Mouse (Mus musculus): ENCODE measurements around the gene Tigd4. TPM values are rescaled to one million over a fixed set of nuclear protein-coding genes. Genes with fewer than 3 reads are reported as not detected.
A peak's percentile ranks its signal among the peaks of the same experiment; 100 is the strongest.
"Not testable (repeated sequence)": the region's sequence is repeated elsewhere in the genome, so short reads cannot be mapped to it uniquely, and the experiment has no call there.

Tigd4 gene
- 2.0 and 2.7 TPM in 2 replicates for polyA plus RNA-seq (2014; fragmentation: Nextera tagmentation; extraction: Ambion mirVana)

GRCm38 (mm10) chr3:84593274-84593673, at the start of gene Tigd4:
Gene Tigd4 (plus strand): TSS chr3:84593574.
- Histone ChIP-seq H3K9me3 (ENCODE audit: control insufficient read depth, low read length) (no peaks in the 10 kb centered on the region), H3K36me3 (ENCODE audit: control insufficient read depth, insufficient read depth, low read length) (no peaks in the 10 kb centered on the region), H3K4me1 (ENCODE audit: control insufficient read depth, insufficient read depth, low read length) (peaks cover 11% of the 10 kb centered on the region; the same call in 1 of the 2 replicates), H3K4me3 (ENCODE audit: low read depth, low read length) (no peak within 1 kb of the TSS), H3K4me2 (ENCODE audit: low read depth, low read length) (no peak within 1 kb of the TSS), H3K9ac (ENCODE audit: low read depth, low read length) (no peak within 1 kb of the TSS), H3K27ac (replicated peaks; ENCODE audit: low read depth, low read length) (no peak within 1 kb of the TSS), H3K27me3 (replicated peaks; ENCODE audit: control insufficient read depth, insufficient read depth, low read length) (no peaks in the 10 kb centered on the region)
- DNase-seq (ENCODE audit: low spot score) (no peak), ATAC-seq (ENCODE audit: low read depth) (no peak)
- WGBS = 78% methylated on average over 2 of the region's 2 CpGs

DNA sequence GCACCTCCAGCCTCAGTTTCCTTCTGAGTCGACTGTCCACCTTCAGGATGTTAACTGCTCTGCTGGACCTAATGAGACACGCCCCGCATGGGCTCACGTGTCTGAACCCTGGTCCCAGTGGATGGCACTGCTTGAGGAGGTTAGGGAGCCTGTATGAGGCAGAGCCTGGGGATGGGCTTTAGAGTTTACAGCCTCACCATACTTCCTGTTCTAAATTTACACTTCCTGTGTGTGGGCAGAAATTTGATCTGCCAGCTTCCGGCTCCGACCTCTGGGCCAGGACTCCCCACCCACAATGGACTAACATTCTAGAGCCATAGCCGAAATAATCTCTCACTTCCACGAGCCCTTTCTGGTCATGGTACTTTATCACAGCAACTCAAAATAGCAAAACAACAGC, 46.2 kb upstream of the Tigd4 start:
- Histone ChIP-seq H3K4me1 (ENCODE audit: control insufficient read depth, insufficient read depth, low read length) (no peaks in the 10 kb centered on the region), H3K9me3 (ENCODE audit: control insufficient read depth, low read length) (no peaks in the 10 kb centered on the region), H3K27me3 (replicated peaks; ENCODE audit: control insufficient read depth, insufficient read depth, low read length) (no peaks in the 10 kb centered on the region), H3K4me2 (ENCODE audit: low read depth, low read length) (no peak overlapping the region), H3K4me3 (ENCODE audit: low read depth, low read length) (no peak overlapping the region), H3K36me3 (ENCODE audit: control insufficient read depth, insufficient read depth, low read length) (0 out of 2 replicates have a peak, but pooled peaks cover 3% of the 10 kb centered on the region), H3K27ac (replicated peaks; ENCODE audit: low read depth, low read length) (no peak overlapping the region), H3K9ac (ENCODE audit: low read depth, low read length) (no peak overlapping the region)
- ATAC-seq (ENCODE audit: low read depth) = no peak
- WGBS = 50% methylated on average over 8 of the region's 8 CpGs
- DNase-seq (ENCODE audit: low spot score) = no peak

- H3K36me3 ChIP-seq (ENCODE audit: control insufficient read depth, insufficient read depth, low read length) = no peaks in the 10 kb centered on the region
- DNase-seq (ENCODE audit: low spot score) = no peak
- H3K9ac ChIP-seq (ENCODE audit: low read depth, low read length) = no peak overlapping the region
- no peaks in the 10 kb centered on the region for H3K9me3 ChIP-seq (ENCODE audit: control insufficient read depth, low read length)
- peaks cover 5% of the 10 kb centered on the region; the same call in 1 of the 2 replicates for H3K4me1 ChIP-seq (ENCODE audit: control insufficient read depth, insufficient read depth, low read length)
- no peak overlapping the region for H3K4me3 ChIP-seq (ENCODE audit: low read depth, low read length)
- H3K4me2 ChIP-seq (ENCODE audit: low read depth, low read length) = no peak overlapping the region
- H3K27ac ChIP-seq (replicated peaks; ENCODE audit: low read depth, low read length) = no peak overlapping the region
- H3K27me3 ChIP-seq (replicated peaks; ENCODE audit: control insufficient read depth, insufficient read depth, low read length) = no peaks in the 10 kb centered on the region
- no peak for ATAC-seq (ENCODE audit: low read depth)
- WGBS = 80% methylated on average over 3 of the region's 3 CpGs
These were observed 37.6 kb upstream of the Tigd4 start for GRCm38 (mm10) chr3:84555780-84556179.

- Histone ChIP-seq H3K27me3 (replicated peaks; ENCODE audit: control insufficient read depth, insufficient read depth, low read length) (no peaks in the 10 kb centered on the region), H3K27ac (replicated peaks; ENCODE audit: low read depth, low read length) (no peak overlapping the region), H3K4me2 (ENCODE audit: low read depth, low read length) (no peak overlapping the region), H3K4me3 (ENCODE audit: low read depth, low read length) (no peak overlapping the region), H3K9ac (ENCODE audit: low read depth, low read length) (no peak overlapping the region), H3K4me1 (ENCODE audit: control insufficient read depth, insufficient read depth, low read length) (peaks cover 5% of the 10 kb centered on the region; the same call in 1 of the 2 replicates), H3K36me3 (ENCODE audit: control insufficient read depth, insufficient read depth, low read length) (no peaks in the 10 kb centered on the region), H3K9me3 (ENCODE audit: control insufficient read depth, low read length) (no peaks in the 10 kb centered on the region)
- WGBS = 88% methylated on average over 3 of the region's 3 CpGs
- DNase-seq (ENCODE audit: low spot score) = no peak
- ATAC-seq (ENCODE audit: low read depth) = no peak
These were observed 35.1 kb upstream of the Tigd4 start for GRCm38 (mm10) chr3:84558301-84558700.

DNA sequence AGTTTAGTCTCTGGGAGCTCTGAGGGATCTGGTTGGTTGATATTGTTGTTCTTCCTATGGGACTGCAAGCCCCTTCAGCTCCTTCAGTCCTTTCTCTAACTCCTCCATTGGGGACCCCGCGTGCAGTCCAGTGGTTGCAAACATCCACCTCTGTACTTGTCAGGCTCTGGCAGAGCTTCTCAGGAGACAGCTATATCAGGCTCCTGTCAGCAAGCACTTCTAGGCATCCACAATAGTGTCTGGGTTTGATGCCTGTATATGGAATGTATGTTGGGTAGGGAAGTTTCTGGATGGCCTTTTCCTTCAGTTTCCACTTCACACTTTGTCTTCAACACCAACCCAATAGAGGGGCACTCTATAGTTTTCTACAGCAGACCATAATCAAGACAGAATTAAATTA, 30.5 kb upstream of the Tigd4 start:
- not testable (repeated sequence) for H3K9ac ChIP-seq (ENCODE audit: low read depth, low read length); ATAC-seq (ENCODE audit: low read depth); H3K27ac ChIP-seq (replicated peaks; ENCODE audit: low read depth, low read length); H3K4me2 ChIP-seq (ENCODE audit: low read depth, low read length); H3K9me3 ChIP-seq (ENCODE audit: control insufficient read depth, low read length); H3K27me3 ChIP-seq (replicated peaks; ENCODE audit: control insufficient read depth, insufficient read depth, low read length); H3K4me1 ChIP-seq (ENCODE audit: control insufficient read depth, insufficient read depth, low read length); H3K36me3 ChIP-seq (ENCODE audit: control insufficient read depth, insufficient read depth, low read length); H3K4me3 ChIP-seq (ENCODE audit: low read depth, low read length); DNase-seq (ENCODE audit: low spot score)
- WGBS = 100% methylated on average over 2 of the region's 2 CpGs

DNA sequence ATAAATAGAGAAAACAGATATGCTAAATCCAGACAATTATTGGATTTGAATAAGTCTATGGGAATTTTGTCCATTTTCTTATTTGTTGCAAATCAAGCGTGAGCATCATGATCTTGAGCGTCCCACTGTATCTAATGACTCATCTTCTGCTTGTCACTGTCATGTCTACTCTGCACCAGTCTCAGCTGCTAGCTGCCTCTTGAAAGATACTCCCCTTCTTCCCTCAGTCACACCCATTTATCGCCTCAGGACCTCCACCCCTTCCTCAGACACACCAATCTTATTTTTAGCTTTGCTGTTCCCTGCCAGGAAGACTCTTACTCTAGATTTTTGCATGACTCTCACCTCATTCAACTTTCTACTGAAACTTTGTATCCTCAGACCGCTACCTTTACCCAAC, 30.0 kb upstream of the Tigd4 start:
- Histone ChIP-seq H3K9me3 (ENCODE audit: control insufficient read depth, low read length) (no peaks in the 10 kb centered on the region), H3K27me3 (replicated peaks; ENCODE audit: control insufficient read depth, insufficient read depth, low read length) (no peaks in the 10 kb centered on the region), H3K4me2 (ENCODE audit: low read depth, low read length) (no peak overlapping the region), H3K9ac (ENCODE audit: low read depth, low read length) (no peak overlapping the region), H3K4me3 (ENCODE audit: low read depth, low read length) (no peak overlapping the region), H3K36me3 (ENCODE audit: control insufficient read depth, insufficient read depth, low read length) (no peaks in the 10 kb centered on the region), H3K27ac (replicated peaks; ENCODE audit: low read depth, low read length) (no peak overlapping the region), H3K4me1 (ENCODE audit: control insufficient read depth, insufficient read depth, low read length) (no peaks in the 10 kb centered on the region)
- ATAC-seq (ENCODE audit: low read depth) = no peak
- no peak for DNase-seq (ENCODE audit: low spot score)
- WGBS = 83% methylated on average over 4 of the region's 4 CpGs

- WGBS = 89% methylated on average over 6 of the region's 6 CpGs
- H3K4me1 ChIP-seq (ENCODE audit: control insufficient read depth, insufficient read depth, low read length) = 0 out of 2 replicates have a peak, but pooled peaks cover 5% of the 10 kb centered on the region
- no peaks in the 10 kb centered on the region for H3K27me3 ChIP-seq (replicated peaks; ENCODE audit: control insufficient read depth, insufficient read depth, low read length)
- ATAC-seq (ENCODE audit: low read depth) = no peak
- no peak for DNase-seq (ENCODE audit: low spot score)
- no peaks in the 10 kb centered on the region for H3K9me3 ChIP-seq (ENCODE audit: control insufficient read depth, low read length)
- no peak overlapping the region for H3K4me3 ChIP-seq (ENCODE audit: low read depth, low read length)
- H3K36me3 ChIP-seq (ENCODE audit: control insufficient read depth, insufficient read depth, low read length) = no peaks in the 10 kb centered on the region
- H3K4me2 ChIP-seq (ENCODE audit: low read depth, low read length) = no peak overlapping the region
- H3K9ac ChIP-seq (ENCODE audit: low read depth, low read length) = no peak overlapping the region
- no peak overlapping the region for H3K27ac ChIP-seq (replicated peaks; ENCODE audit: low read depth, low read length)
These were observed 24.8 kb upstream of the Tigd4 start for GRCm38 (mm10) chr3:84568540-84568939.

GRCm38 (mm10) chr3:84569587-84569986, 23.8 kb upstream of the Tigd4 start:
- 0 out of 2 replicates have a peak, but pooled peaks cover 5% of the 10 kb centered on the region for H3K4me1 ChIP-seq (ENCODE audit: control insufficient read depth, insufficient read depth, low read length)
- H3K4me3 ChIP-seq (ENCODE audit: low read depth, low read length) = no peak overlapping the region
- H3K9ac ChIP-seq (ENCODE audit: low read depth, low read length) = no peak overlapping the region
- WGBS = 59% methylated on average over 6 of the region's 6 CpGs
- no peak overlapping the region for H3K27ac ChIP-seq (replicated peaks; ENCODE audit: low read depth, low read length)
- H3K36me3 ChIP-seq (ENCODE audit: control insufficient read depth, insufficient read depth, low read length) = no peaks in the 10 kb centered on the region
- DNase-seq (ENCODE audit: low spot score) (peak; percentile 24), ATAC-seq (ENCODE audit: low read depth) (peak; percentile 30; the same call in 1 of the 2 replicates)
- no peak overlapping the region for H3K4me2 ChIP-seq (ENCODE audit: low read depth, low read length)
- H3K9me3 ChIP-seq (ENCODE audit: control insufficient read depth, low read length) = no peaks in the 10 kb centered on the region
- H3K27me3 ChIP-seq (replicated peaks; ENCODE audit: control insufficient read depth, insufficient read depth, low read length) = no peaks in the 10 kb centered on the region

- DNase-seq (ENCODE audit: low spot score) (no peak), ATAC-seq (ENCODE audit: low read depth) (no peak)
- Histone ChIP-seq H3K9me3 (ENCODE audit: control insufficient read depth, low read length) (no peaks in the 10 kb centered on the region), H3K4me2 (ENCODE audit: low read depth, low read length) (no peak overlapping the region), H3K36me3 (ENCODE audit: control insufficient read depth, insufficient read depth, low read length) (no peaks in the 10 kb centered on the region), H3K27me3 (replicated peaks; ENCODE audit: control insufficient read depth, insufficient read depth, low read length) (no peaks in the 10 kb centered on the region), H3K4me1 (ENCODE audit: control insufficient read depth, insufficient read depth, low read length) (0 out of 2 replicates have a peak, but pooled peaks cover 5% of the 10 kb centered on the region), H3K4me3 (ENCODE audit: low read depth, low read length) (no peak overlapping the region), H3K27ac (replicated peaks; ENCODE audit: low read depth, low read length) (no peak overlapping the region), H3K9ac (ENCODE audit: low read depth, low read length) (no peak overlapping the region)
- 82% methylated on average over 3 of the region's 3 CpGs for WGBS
These were observed 22.9 kb upstream of the Tigd4 start for GRCm38 (mm10) chr3:84570501-84570900.
